Mouse (Mus musculus) limb, embryonic 15.5 days (tissue): ENCODE measurements around the gene Pakap. TPM values are rescaled to one million over a fixed set of nuclear protein-coding genes. Genes with fewer than 3 reads are reported as not detected.
A peak's percentile ranks its signal among the peaks of the same experiment; 100 is the strongest.

Experiments used
- ATAC-seq: fragments of 200-750 bp; cut with Nextera tagmentation; 2 replicates; pipeline ENCODE4 v1.8.0; 2017; ENCODE audit warnings: low read depth, moderate TSS enrichment; ENCODE audit not compliant: insufficient number of reproducible peaks, low FRiP score, low TSS enrichment
- H3K27ac ChIP-seq: fragments of 300-500 bp; sonication (generic); 2 replicates; pipeline ENCODE4 v1.5.1; 2015; ENCODE audit warnings: moderate library complexity, mild to moderate bottlenecking, inconsistent platforms
- H3K27me3 ChIP-seq: fragments of 300-500 bp; sonication (generic); 2 replicates; pipeline ENCODE4 v1.6.1; 2015; ENCODE audit warnings: inconsistent platforms
- H3K36me3 ChIP-seq: fragments of 300-500 bp; sonication (generic); 2 replicates; pipeline ENCODE4 v1.6.1; 2015; ENCODE audit warnings: inconsistent platforms
- H3K4me1 ChIP-seq: fragments of 300-500 bp; sonication (generic); 2 replicates; pipeline ENCODE4 v1.6.1; 2015; ENCODE audit warnings: inconsistent platforms
- H3K4me2 ChIP-seq: fragments of 300-500 bp; sonication (generic); 2 replicates; pipeline ENCODE4 v1.6.1; 2015; ENCODE audit warnings: mild to moderate bottlenecking, inconsistent platforms
- H3K4me3 ChIP-seq: fragments of 300-500 bp; sonication (generic); 2 replicates; pipeline ENCODE4 v1.5.1; 2015; ENCODE audit warnings: mild to moderate bottlenecking, inconsistent platforms
- H3K9ac ChIP-seq: fragments of 300-500 bp; sonication (generic); 2 replicates; pipeline ENCODE4 v1.6.1; 2015; ENCODE audit warnings: inconsistent platforms
- H3K9me3 ChIP-seq: fragments of 300-500 bp; sonication (generic); 2 replicates; pipeline ENCODE4 v1.6.1; 2016; ENCODE audit warnings: inconsistent platforms
- whole genome bisulfite sequencing: fragments of 180-500 bp; shearing (Covaris S2); methylation state at CpG from one replicate; pipeline ENCODE4 v1.1.7; 2015; 5-methylcytosine and 5-hydroxymethylcytosine counted together
- polyA plus RNA-seq: library from polyadenylated mRNA; unstranded; fragments of >200 nt; fragmentation: Nextera tagmentation; extraction: Ambion mirVana; gene quantifications from 2 replicates; pipeline ENCODE4 v1.2.1, GENCODE M21; 2015

Gene Pakap
- polyA plus RNA-seq: 30.5 and 30.8 TPM in 2 replicates

- Histone ChIP-seq H3K4me1 (peaks cover 34% of the 10 kb centered on the region), H3K4me2 (peak within 1 kb of the TSS; percentile 89), H3K27me3 (0 out of 2 replicates have a peak, but pooled peaks cover 2% of the 10 kb centered on the region), H3K9me3 (no peaks in the 10 kb centered on the region), H3K4me3 (peak within 1 kb of the TSS; percentile 60), H3K9ac (peak within 1 kb of the TSS; percentile 62), H3K27ac (peak within 1 kb of the TSS; percentile 91), H3K36me3 (no peaks in the 10 kb centered on the region)
- peak; percentile 76 for ATAC-seq
- 1% methylated on average over 51 of the region's 51 CpGs for WGBS
Measured at GRCm38 (mm10) chr4:57567666-57568206, at the start of gene Pakap. Gene Pakap (plus strand): TSS chr4:57568179.

GRCm38 (mm10) chr4:57523456-57523855, 44.5 kb upstream of the Pakap start:
- no peaks in the 10 kb centered on the region for H3K27me3 ChIP-seq
- ATAC-seq: no peak
- H3K4me2 ChIP-seq: no peak overlapping the region
- no peak overlapping the region for H3K27ac ChIP-seq
- no peak overlapping the region for H3K4me3 ChIP-seq
- H3K36me3 ChIP-seq: no peaks in the 10 kb centered on the region
- H3K9ac ChIP-seq: no peak overlapping the region
- WGBS: 93% methylated on average over 15 of the region's 15 CpGs
- no peaks in the 10 kb centered on the region for H3K9me3 ChIP-seq
- no peaks in the 10 kb centered on the region for H3K4me1 ChIP-seq

GRCm38 (mm10) chr4:57524461-57524860, 43.5 kb upstream of the Pakap start:
- no peak overlapping the region for H3K4me2 ChIP-seq
- H3K4me1 ChIP-seq: peaks cover 1% of the 10 kb centered on the region; the same call in 1 of the 2 replicates
- no peak for ATAC-seq
- no peaks in the 10 kb centered on the region for H3K9me3 ChIP-seq
- H3K4me3 ChIP-seq: no peak overlapping the region
- no peak overlapping the region for H3K27ac ChIP-seq
- 70% methylated on average over 3 of the region's 3 CpGs for WGBS
- H3K27me3 ChIP-seq: no peaks in the 10 kb centered on the region
- H3K9ac ChIP-seq: no peak overlapping the region
- H3K36me3 ChIP-seq: no peaks in the 10 kb centered on the region

GRCm38 (mm10) chr4:57525221-57526011, 42.6 kb upstream of the Pakap start:
- no peak overlapping the region for H3K27ac ChIP-seq
- no peak for ATAC-seq
- H3K27me3 ChIP-seq: no peaks in the 10 kb centered on the region
- no peaks in the 10 kb centered on the region for H3K9me3 ChIP-seq
- H3K4me2 ChIP-seq: no peak overlapping the region
- 70% methylated on average over 9 of the region's 9 CpGs for WGBS
- no peaks in the 10 kb centered on the region for H3K36me3 ChIP-seq
- peaks cover 4% of the 10 kb centered on the region; the same call in 1 of the 2 replicates for H3K4me1 ChIP-seq
- H3K9ac ChIP-seq: no peak overlapping the region
- H3K4me3 ChIP-seq: no peak overlapping the region

- Histone ChIP-seq H3K9me3 (no peaks in the 10 kb centered on the region), H3K4me3 (no peak overlapping the region), H3K4me1 (peaks cover 4% of the 10 kb centered on the region; the same call in 1 of the 2 replicates), H3K27ac (no peak overlapping the region), H3K27me3 (no peaks in the 10 kb centered on the region), H3K9ac (no peak overlapping the region), H3K4me2 (no peak overlapping the region), H3K36me3 (no peaks in the 10 kb centered on the region)
- ATAC-seq: no peak
Measured at GRCm38 (mm10) chr4:57528296-57528695, 39.7 kb upstream of the Pakap start.

- no peak for ATAC-seq
- Histone ChIP-seq H3K9ac (no peak overlapping the region), H3K27me3 (no peaks in the 10 kb centered on the region), H3K27ac (no peak overlapping the region), H3K4me3 (no peak overlapping the region), H3K36me3 (no peaks in the 10 kb centered on the region), H3K9me3 (no peaks in the 10 kb centered on the region), H3K4me1 (peaks cover 14% of the 10 kb centered on the region; the same call in 1 of the 2 replicates), H3K4me2 (no peak overlapping the region)
- 78% methylated on average over 6 of the region's 6 CpGs for WGBS
Measured at GRCm38 (mm10) chr4:57533686-57534085, 34.3 kb upstream of the Pakap start.

- Histone ChIP-seq H3K9me3 (no peaks in the 10 kb centered on the region), H3K4me1 (peaks cover 14% of the 10 kb centered on the region; the same call in 1 of the 2 replicates), H3K36me3 (no peaks in the 10 kb centered on the region), H3K9ac (no peak overlapping the region), H3K27me3 (no peaks in the 10 kb centered on the region), H3K4me3 (no peak overlapping the region), H3K4me2 (no peak overlapping the region), H3K27ac (no peak overlapping the region)
- no peak for ATAC-seq
- WGBS: 47% methylated on average over 6 of the region's 6 CpGs
Measured at GRCm38 (mm10) chr4:57534232-57534631, 33.7 kb upstream of the Pakap start.

- 88% methylated on average over 4 of the region's 4 CpGs for WGBS
- Histone ChIP-seq H3K9me3 (no peaks in the 10 kb centered on the region), H3K4me1 (peaks cover 10% of the 10 kb centered on the region; the same call in 1 of the 2 replicates), H3K36me3 (no peaks in the 10 kb centered on the region), H3K4me2 (no peak overlapping the region), H3K9ac (no peak overlapping the region), H3K27me3 (no peaks in the 10 kb centered on the region), H3K4me3 (no peak overlapping the region), H3K27ac (no peak overlapping the region)
- no peak for ATAC-seq
Measured at GRCm38 (mm10) chr4:57535087-57535486, 32.9 kb upstream of the Pakap start.

- H3K9ac ChIP-seq: no peak overlapping the region
- peaks cover 12% of the 10 kb centered on the region; the same call in 1 of the 2 replicates for H3K4me1 ChIP-seq
- 0 out of 2 replicates have a peak overlapping the region, but pooled peaks have one; percentile 11 for H3K27ac ChIP-seq
- no peaks in the 10 kb centered on the region for H3K9me3 ChIP-seq
- no peak overlapping the region for H3K4me2 ChIP-seq
- H3K27me3 ChIP-seq: no peaks in the 10 kb centered on the region
- WGBS: 18% methylated on average over 4 of the region's 4 CpGs
- ATAC-seq: 0 out of 2 replicates have a peak, but pooled peaks have one; percentile 30
- no peaks in the 10 kb centered on the region for H3K36me3 ChIP-seq
- H3K4me3 ChIP-seq: no peak overlapping the region
Measured at GRCm38 (mm10) chr4:57538029-57538688, 29.8 kb upstream of the Pakap start.

GRCm38 (mm10) chr4:57543692-57544256, 24.2 kb upstream of the Pakap start:
- no peaks in the 10 kb centered on the region for H3K9me3 ChIP-seq
- ATAC-seq: peak; percentile 75
- no peaks in the 10 kb centered on the region for H3K27me3 ChIP-seq
- peaks cover 21% of the 10 kb centered on the region for H3K4me1 ChIP-seq
- no peak overlapping the region for H3K9ac ChIP-seq
- no peaks in the 10 kb centered on the region for H3K36me3 ChIP-seq
- H3K4me2 ChIP-seq: peak overlapping the region; percentile 24
- WGBS: 3% methylated on average over 6 of the region's 6 CpGs
- no peak overlapping the region for H3K4me3 ChIP-seq
- peak overlapping the region; percentile 82 for H3K27ac ChIP-seq

- WGBS: 54% methylated on average over 7 of the region's 7 CpGs
- H3K36me3 ChIP-seq: no peaks in the 10 kb centered on the region
- H3K27ac ChIP-seq: no peak overlapping the region
Measured at GRCm38 (mm10) chr4:57547785-57548184, 20.2 kb upstream of the Pakap start.

More at GRCm38 (mm10) chr4:57547785-57548184, 20.2 kb upstream of the Pakap start:
- no peak for ATAC-seq
- Histone ChIP-seq H3K9me3 (no peaks in the 10 kb centered on the region), H3K27me3 (no peaks in the 10 kb centered on the region), H3K4me2 (no peak overlapping the region), H3K9ac (no peak overlapping the region), H3K4me1 (peaks cover 32% of the 10 kb centered on the region), H3K4me3 (no peak overlapping the region)
